Mouse (Mus musculus) thymus, adult 2 months (tissue): ENCODE data around the gene Pde4d.

ENCODE experiments used
- CTCF ChIP-seq: fragments of 200-500 bp; IDR thresholded peaks from 2 replicates; pipeline ENCODE4 v1.5.1; 2012; ENCODE audit warnings: mild to moderate bottlenecking, control low read depth, low read length, moderate library complexity, borderline replicate concordance; ENCODE audit not compliant: control insufficient read depth, poor library complexity, insufficient read depth; ENCODE audit errors: extremely low read depth
- POLR2A ChIP-seq: fragments of 200-500 bp; IDR thresholded peaks from 2 replicates; pipeline ENCODE4 v1.6.1; 2012; ENCODE audit warnings: mild to moderate bottlenecking, low read length, control low read depth, moderate library complexity; ENCODE audit not compliant: control insufficient read depth, poor library complexity, insufficient read depth; ENCODE audit errors: extremely low read depth

DNA sequence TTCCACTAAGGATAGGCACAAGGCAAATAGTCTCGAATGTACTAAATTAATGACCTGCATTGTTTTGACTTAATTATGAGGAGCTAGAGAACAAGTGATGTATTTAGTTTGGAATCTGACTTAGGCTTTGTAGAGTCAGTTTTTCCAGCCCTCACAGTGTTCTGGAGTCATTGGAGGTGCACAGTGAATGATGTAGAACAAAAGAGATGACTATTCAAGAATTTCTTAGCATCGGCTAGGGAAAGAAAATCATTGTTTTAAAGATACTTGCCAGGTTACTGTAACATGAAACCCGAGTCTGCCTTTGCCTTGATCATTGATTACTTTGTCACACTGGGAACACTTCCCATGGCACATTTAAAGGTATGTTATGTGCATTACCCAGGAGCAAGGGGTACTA, 1089.6 kb downstream of the Pde4d start:
- TF ChIP-seq CTCF (no peak), POLR2A (no peak)
